Mouse (Mus musculus): Measurements from ENCODE around the gene Ccdc162. TPM values are rescaled to one million over a fixed set of nuclear protein-coding genes. Genes with fewer than 3 reads are reported as not detected.

Ccdc162 gene
- polyA plus RNA-seq, 1 experiment from 2014 or later, result 0.77 TPM

DNA sequence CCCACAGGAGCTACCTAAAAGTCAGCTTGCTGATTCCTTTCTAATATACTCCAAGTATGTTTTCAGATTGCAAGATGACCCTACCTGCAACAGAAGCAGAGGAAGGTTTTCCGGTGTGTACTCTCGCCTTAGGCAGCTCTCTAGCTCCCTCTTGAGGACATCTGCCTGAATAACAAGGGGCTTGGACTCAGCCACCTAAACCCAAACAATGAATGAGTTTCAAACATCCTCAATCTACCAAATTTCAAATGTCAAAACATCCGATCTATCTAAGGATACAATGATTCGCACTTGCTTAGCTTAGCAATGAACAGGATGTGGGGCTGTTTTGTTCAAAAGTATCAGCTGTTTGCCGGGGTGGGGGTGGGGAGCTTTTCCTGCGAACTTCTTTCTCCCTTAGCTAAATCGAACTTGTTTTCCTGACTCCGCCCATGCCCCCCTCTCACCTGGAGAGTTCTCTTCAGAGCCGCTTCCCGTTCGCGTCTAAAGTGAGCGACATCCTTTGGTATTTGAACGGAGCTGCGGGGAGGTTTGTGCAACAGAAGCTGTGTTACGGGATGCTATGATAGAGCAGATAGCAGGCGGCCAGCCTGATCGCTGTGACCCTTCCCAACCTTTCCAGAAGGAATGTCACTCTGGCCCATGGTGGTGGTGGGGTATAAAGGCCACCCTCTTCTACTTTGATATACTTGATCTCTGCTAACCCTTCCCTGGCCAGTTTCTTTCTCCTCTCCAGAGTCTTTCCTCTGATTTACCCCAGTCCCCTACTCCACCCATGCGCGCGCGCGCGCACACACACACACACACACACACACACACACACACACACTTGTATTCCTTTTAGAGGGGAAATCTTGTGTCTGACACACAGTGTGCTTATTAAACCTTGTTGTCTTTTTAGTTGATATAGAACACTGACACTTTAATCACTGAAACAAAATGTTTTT, 26.2 kb downstream of the Ccdc162 start:
- Histone ChIP-seq H3K27ac (no peak overlapping the region), H3K27me3 (replicated peaks) (no peaks in the 10 kb centered on the region; the same call in 1 of the 2 replicates), H3K36me3 (replicated peaks) (no peaks in the 10 kb centered on the region), H3K4me3 (peak overlapping the region; percentile 45), H3K9ac (peak overlapping the region; percentile 43), H3K4me1 (peaks cover 4% of the 10 kb centered on the region; the same call in 1 of the 2 replicates), H3K4me2 (peak overlapping the region; percentile 85), H3K9me3 (no peaks in the 10 kb centered on the region)
- 23% methylated on average over 24 of the region's 24 CpGs for WGBS
- ATAC-seq (replicated peaks), result peak; percentile 52

DNA sequence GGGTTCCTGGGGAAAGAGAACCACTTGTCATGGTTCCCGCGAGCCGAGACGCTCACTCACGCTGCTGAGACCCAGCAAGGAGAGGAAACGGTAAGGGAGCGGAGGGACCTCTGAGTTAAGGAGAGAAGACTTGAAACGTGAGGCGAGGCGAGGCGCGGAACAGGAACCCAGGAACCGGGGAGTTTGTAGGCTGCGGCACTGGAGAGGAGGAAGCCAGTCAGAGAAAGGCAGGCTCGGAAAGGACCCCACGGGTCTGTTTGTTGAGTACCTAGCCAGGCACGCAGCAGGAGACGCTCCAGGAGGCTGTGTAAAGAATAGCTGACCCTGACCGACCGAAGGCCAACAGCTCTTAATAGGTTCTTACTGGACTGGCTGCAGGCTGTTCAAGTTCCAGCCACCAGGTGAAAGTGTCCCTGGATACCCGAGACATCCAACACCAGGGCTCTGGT, 31.9 kb downstream of the Ccdc162 start:
- Histone ChIP-seq H3K4me3 (no peak overlapping the region), H3K4me1 (0 out of 2 replicates have a peak, but pooled peaks cover 6% of the 10 kb centered on the region), H3K9me3 (no peaks in the 10 kb centered on the region), H3K27me3 (replicated peaks) (peaks cover 9% of the 10 kb centered on the region; the same call in 1 of the 2 replicates), H3K4me2 (peak overlapping the region; percentile 10; the same call in 1 of the 2 replicates), H3K36me3 (replicated peaks) (no peaks in the 10 kb centered on the region), H3K9ac (no peak overlapping the region), H3K27ac (no peak overlapping the region)
- 8% methylated on average over 21 of the region's 21 CpGs for WGBS
- ATAC-seq (replicated peaks), result no peak

GRCm38 (mm10) chr10:41682546-41683393, 33.7 kb downstream of the Ccdc162 start:
- peaks cover 9% of the 10 kb centered on the region; the same call in 1 of the 2 replicates for H3K27me3 ChIP-seq (replicated peaks)
- no peaks in the 10 kb centered on the region for H3K9me3 ChIP-seq
- H3K4me3 ChIP-seq, result no peak overlapping the region
- 37% methylated on average over 16 of the region's 16 CpGs for WGBS
- no peak overlapping the region for H3K9ac ChIP-seq
- H3K36me3 ChIP-seq (replicated peaks), result no peaks in the 10 kb centered on the region
- H3K4me1 ChIP-seq, result peaks cover 12% of the 10 kb centered on the region
- H3K4me2 ChIP-seq, result no peak overlapping the region
- peak; percentile 48 for ATAC-seq (replicated peaks)
- H3K27ac ChIP-seq, result no peak overlapping the region

GRCm38 (mm10) chr10:41678746-41679360, 37.6 kb downstream of the Ccdc162 start:
- 19% methylated on average over 18 of the region's 18 CpGs for WGBS
- Histone ChIP-seq H3K4me2 (peak overlapping the region; percentile 46), H3K36me3 (replicated peaks) (no peaks in the 10 kb centered on the region), H3K9me3 (no peaks in the 10 kb centered on the region), H3K27ac (no peak overlapping the region), H3K4me3 (peak overlapping the region; percentile 22; the same call in 1 of the 2 replicates), H3K27me3 (replicated peaks) (no peaks in the 10 kb centered on the region), H3K9ac (peak overlapping the region; percentile 23; the same call in 1 of the 2 replicates), H3K4me1 (peaks cover 6% of the 10 kb centered on the region)
- peak; percentile 84 for ATAC-seq (replicated peaks)

DNA sequence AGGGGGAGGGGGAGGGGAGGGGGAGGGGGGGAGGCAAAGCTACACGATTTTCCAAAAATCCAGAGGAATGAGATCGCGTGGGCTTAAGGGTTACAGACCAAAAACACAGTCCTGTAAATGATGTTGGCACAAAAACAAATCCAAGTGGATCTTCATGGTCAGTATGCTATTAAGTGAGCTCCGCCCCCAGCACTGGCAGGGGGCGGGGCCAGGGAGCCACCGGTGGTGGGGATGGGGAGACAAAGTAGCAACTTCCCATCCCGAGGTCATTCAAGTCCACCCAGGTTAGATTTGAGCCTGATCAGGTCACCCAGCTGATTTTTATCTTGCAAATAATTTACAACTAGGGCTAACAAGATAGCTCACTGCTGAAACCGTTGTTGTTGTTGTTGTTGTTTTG, 39.0 kb downstream of the Ccdc162 start:
- Histone ChIP-seq H3K27me3 (replicated peaks) (no peaks in the 10 kb centered on the region), H3K9ac (no peak overlapping the region), H3K4me1 (peaks cover 6% of the 10 kb centered on the region), H3K4me3 (no peak overlapping the region), H3K4me2 (no peak overlapping the region), H3K9me3 (no peaks in the 10 kb centered on the region), H3K36me3 (replicated peaks) (no peaks in the 10 kb centered on the region), H3K27ac (no peak overlapping the region)
- ATAC-seq (replicated peaks), result no peak
- 65% methylated on average over 8 of the region's 8 CpGs for WGBS

GRCm38 (mm10) chr10:41676661-41677061, 39.8 kb downstream of the Ccdc162 start:
- no peaks in the 10 kb centered on the region for H3K9me3 ChIP-seq
- no peak overlapping the region for H3K4me2 ChIP-seq
- no peak overlapping the region for H3K27ac ChIP-seq
- no peak overlapping the region for H3K4me3 ChIP-seq
- no peaks in the 10 kb centered on the region for H3K27me3 ChIP-seq (replicated peaks)
- no peak for ATAC-seq (replicated peaks)
- WGBS, result 76% methylated on average over 6 of the region's 6 CpGs
- peaks cover 6% of the 10 kb centered on the region for H3K4me1 ChIP-seq
- no peaks in the 10 kb centered on the region for H3K36me3 ChIP-seq (replicated peaks)
- no peak overlapping the region for H3K9ac ChIP-seq

- no peak overlapping the region for H3K4me2 ChIP-seq
- H3K27me3 ChIP-seq (replicated peaks), result no peaks in the 10 kb centered on the region
- peaks cover 6% of the 10 kb centered on the region for H3K4me1 ChIP-seq
- H3K9me3 ChIP-seq, result no peaks in the 10 kb centered on the region
- no peak overlapping the region for H3K9ac ChIP-seq
- 85% methylated on average over 6 of the region's 6 CpGs for WGBS
- no peak for ATAC-seq (replicated peaks)
- H3K4me3 ChIP-seq, result no peak overlapping the region
- no peak overlapping the region for H3K27ac ChIP-seq
- H3K36me3 ChIP-seq (replicated peaks), result no peaks in the 10 kb centered on the region
Measured at GRCm38 (mm10) chr10:41675842-41676571, 40.4 kb downstream of the Ccdc162 start.

DNA sequence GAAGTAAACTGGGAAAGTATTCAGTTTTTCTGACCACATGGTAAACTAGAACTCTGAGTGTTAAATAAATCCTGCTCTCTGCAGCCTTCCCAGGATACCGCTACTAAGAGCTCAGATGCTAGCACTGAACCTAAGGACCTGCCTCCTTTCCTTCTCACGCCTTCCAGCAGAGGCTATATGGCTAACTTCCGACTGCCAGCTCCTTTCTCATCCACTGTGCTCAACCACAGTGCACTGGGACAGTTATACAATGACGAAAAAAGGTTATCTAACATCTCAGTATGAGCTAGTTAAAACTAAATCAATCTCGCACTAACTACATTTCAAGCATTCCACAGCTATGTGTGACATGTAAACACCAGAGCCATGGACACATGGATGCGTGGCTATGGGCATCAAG, 41.2 kb downstream of the Ccdc162 start:
- 88% methylated on average over 6 of the region's 6 CpGs for WGBS
- no peak for ATAC-seq (replicated peaks)
- Histone ChIP-seq H3K36me3 (replicated peaks) (no peaks in the 10 kb centered on the region), H3K4me1 (peaks cover 6% of the 10 kb centered on the region), H3K4me2 (no peak overlapping the region), H3K9me3 (no peaks in the 10 kb centered on the region), H3K4me3 (no peak overlapping the region), H3K9ac (no peak overlapping the region), H3K27ac (no peak overlapping the region), H3K27me3 (replicated peaks) (no peaks in the 10 kb centered on the region)

GRCm38 (mm10) chr10:41674362-41674761, 42.1 kb downstream of the Ccdc162 start:
- no peak overlapping the region for H3K4me3 ChIP-seq

GRCm38 (mm10) chr10:41670196-41670595, 46.2 kb downstream of the Ccdc162 start:
- H3K4me3 ChIP-seq, result no peak overlapping the region
- no peak for ATAC-seq (replicated peaks)
- H3K9me3 ChIP-seq, result no peaks in the 10 kb centered on the region; the same call in 1 of the 2 replicates
- no peaks in the 10 kb centered on the region for H3K4me1 ChIP-seq
- H3K27me3 ChIP-seq (replicated peaks), result no peaks in the 10 kb centered on the region
- H3K4me2 ChIP-seq, result no peak overlapping the region
- no peaks in the 10 kb centered on the region for H3K36me3 ChIP-seq (replicated peaks)
- no peak overlapping the region for H3K27ac ChIP-seq
- WGBS, result 84% methylated on average over 5 of the region's 5 CpGs
- no peak overlapping the region for H3K9ac ChIP-seq

More at GRCm38 (mm10) chr10:41674362-41674761, 42.1 kb downstream of the Ccdc162 start:
- Histone ChIP-seq H3K36me3 (replicated peaks) (no peaks in the 10 kb centered on the region), H3K4me1 (peaks cover 6% of the 10 kb centered on the region), H3K27me3 (replicated peaks) (no peaks in the 10 kb centered on the region), H3K9ac (no peak overlapping the region), H3K9me3 (no peaks in the 10 kb centered on the region), H3K27ac (no peak overlapping the region), H3K4me2 (no peak overlapping the region)
- no peak for ATAC-seq (replicated peaks)
- 78% methylated on average over 3 of the region's 3 CpGs for WGBS

DNA sequence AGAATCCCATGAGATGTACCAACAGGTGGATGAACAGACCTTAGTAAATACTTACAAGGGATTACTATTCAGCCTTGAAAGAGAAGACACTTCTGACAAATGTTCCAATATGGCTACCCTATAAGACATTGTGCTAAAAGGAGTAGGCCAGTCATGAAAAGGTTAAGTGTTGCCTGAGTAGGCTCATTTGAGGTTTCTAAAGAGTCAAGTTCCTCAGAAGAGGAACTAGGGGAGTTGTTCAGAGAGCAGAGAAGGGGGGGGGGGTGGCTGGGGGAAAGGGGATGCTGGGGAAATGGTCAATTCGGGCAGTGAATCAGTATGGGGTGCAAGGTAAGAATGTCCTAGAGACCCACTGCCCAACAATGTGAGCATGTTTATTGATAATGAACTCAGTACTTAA, 50.9 kb downstream of the Ccdc162 start:
- no peaks in the 10 kb centered on the region for H3K27me3 ChIP-seq (replicated peaks)
- H3K27ac ChIP-seq, result no peak overlapping the region
- WGBS, result 91% methylated on average over 1 of the region's 1 CpGs
- no peak for ATAC-seq (replicated peaks)
- H3K36me3 ChIP-seq (replicated peaks), result no peaks in the 10 kb centered on the region
- no peak overlapping the region for H3K4me3 ChIP-seq
- H3K4me1 ChIP-seq, result no peaks in the 10 kb centered on the region
- H3K4me2 ChIP-seq, result no peak overlapping the region
- H3K9me3 ChIP-seq, result no peaks in the 10 kb centered on the region; the same call in 1 of the 2 replicates
- H3K9ac ChIP-seq, result no peak overlapping the region

Data from midbrain, embryonic 15.5 days (tissue).